Mouse (Mus musculus): ENCODE results near the gene Wdr95. TPM values are rescaled to one million over a fixed set of nuclear protein-coding genes. Genes with fewer than 3 reads are reported as not detected.
A peak's percentile ranks its signal among the peaks of the same experiment; 100 is the strongest.

Gene Wdr95
- total and polyA plus RNA-seq, 3 experiments: 0.29 TPM; not detected in 2

DNA sequence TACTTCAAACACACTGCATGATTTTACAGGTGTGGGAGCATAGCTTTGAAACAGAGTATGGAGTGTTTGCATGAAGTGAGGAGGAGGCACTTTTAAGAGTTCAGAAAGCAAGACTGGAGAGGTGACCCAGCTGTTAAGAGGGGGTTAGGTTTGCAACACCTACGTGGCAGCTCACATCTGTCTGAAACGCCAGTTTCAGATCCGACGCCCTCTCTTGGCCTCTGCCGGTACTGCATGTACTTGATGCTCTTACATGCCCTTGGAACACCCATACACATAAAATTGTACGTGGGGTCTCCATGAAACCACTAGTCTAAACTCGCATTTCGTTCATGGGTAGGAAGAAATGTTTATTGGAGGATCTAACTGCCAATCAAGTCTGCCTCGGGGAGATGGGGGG is 24.3 kb downstream of the Wdr95 start:
- TF ChIP-seq POLR2A (IDR thresholded peaks at IDR 0.05; ENCODE audit: insufficient read depth, low read depth, low read length) (no peak), CTCF (IDR thresholded peaks at IDR 0.05) (peak; percentile 38)
- H3K27me3 ChIP-seq (ENCODE audit: control insufficient read depth, insufficient read depth, low read length): no peaks in the 10 kb centered on the region
- H3K79me2 ChIP-seq (replicated peaks; ENCODE audit: control insufficient read depth, insufficient read depth, low read length): no peaks in the 10 kb centered on the region
- no peak overlapping the region for H3K4me3 ChIP-seq
- DNase-seq: no peak
- no peaks in the 10 kb centered on the region for H3K4me1 ChIP-seq (ENCODE audit: control insufficient read depth, insufficient read depth, low read length)
- 47% methylated on average over 9 of the region's 9 CpGs for WGBS
- H3K36me3 ChIP-seq (ENCODE audit: control insufficient read depth, insufficient read depth, low read length): no peaks in the 10 kb centered on the region
- H3K27ac ChIP-seq: no peak overlapping the region
- intact Hi-C loops (cut with DNase I): no loop called here
- no peak overlapping the region for H3K9ac ChIP-seq (ENCODE audit: low read depth, low read length)

DNA sequence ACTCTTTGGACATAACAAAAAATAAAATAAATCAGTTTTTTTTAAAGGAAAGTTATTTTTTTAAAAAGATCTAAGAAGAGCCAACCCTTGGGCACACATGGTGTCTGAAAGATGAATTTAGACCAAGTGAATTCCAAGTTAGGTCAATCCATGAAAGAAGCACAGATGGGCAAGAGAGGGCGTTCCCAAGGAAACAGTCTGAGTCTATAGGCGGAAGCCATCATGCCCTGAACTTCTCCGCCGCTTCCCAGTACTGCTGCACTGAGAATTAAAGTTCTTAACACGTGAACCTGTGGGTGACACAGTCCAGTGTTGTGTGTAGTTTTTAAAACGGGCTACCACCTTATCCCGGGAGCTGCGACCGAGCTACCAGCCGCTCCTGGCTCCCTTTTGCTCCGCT is 24.9 kb downstream of the Wdr95 start:
- H3K79me2 ChIP-seq (replicated peaks; ENCODE audit: control insufficient read depth, insufficient read depth, low read length): no peaks in the 10 kb centered on the region
- H3K36me3 ChIP-seq (ENCODE audit: control insufficient read depth, insufficient read depth, low read length): no peaks in the 10 kb centered on the region
- no peak overlapping the region for H3K4me3 ChIP-seq
- 94% methylated on average over 11 of the region's 11 CpGs for WGBS
- intact Hi-C loops (cut with DNase I): no loop called here
- H3K4me1 ChIP-seq (ENCODE audit: control insufficient read depth, insufficient read depth, low read length): no peaks in the 10 kb centered on the region
- no peak overlapping the region for H3K9ac ChIP-seq (ENCODE audit: low read depth, low read length)
- H3K27me3 ChIP-seq (ENCODE audit: control insufficient read depth, insufficient read depth, low read length): no peaks in the 10 kb centered on the region
- TF ChIP-seq POLR2A (IDR thresholded peaks at IDR 0.05; ENCODE audit: insufficient read depth, low read depth, low read length): no peak
- TF ChIP-seq CTCF (IDR thresholded peaks at IDR 0.05): no peak
- TF ChIP-seq EP300 (IDR thresholded peaks at IDR 0.05; ENCODE audit: insufficient read depth, low read depth, low read length): no peak
- no peak for DNase-seq
- H3K27ac ChIP-seq: no peak overlapping the region

GRCm38 (mm10) chr5:149554397-149554796 is 25.9 kb downstream of the Wdr95 start:
- no peaks in the 10 kb centered on the region for H3K27me3 ChIP-seq (ENCODE audit: control insufficient read depth, insufficient read depth, low read length)
- H3K36me3 ChIP-seq (ENCODE audit: control insufficient read depth, insufficient read depth, low read length): no peaks in the 10 kb centered on the region
- no peak overlapping the region for H3K27ac ChIP-seq
- no peak overlapping the region for H3K4me3 ChIP-seq
- no peak for DNase-seq
- no peak overlapping the region for H3K9ac ChIP-seq (ENCODE audit: low read depth, low read length)
- no peaks in the 10 kb centered on the region for H3K79me2 ChIP-seq (replicated peaks; ENCODE audit: control insufficient read depth, insufficient read depth, low read length)
- no peak for TF ChIP-seq CTCF (IDR thresholded peaks at IDR 0.05)
- no peak for TF ChIP-seq POLR2A (IDR thresholded peaks at IDR 0.05; ENCODE audit: insufficient read depth, low read depth, low read length)
- no peak for TF ChIP-seq EP300 (IDR thresholded peaks at IDR 0.05; ENCODE audit: insufficient read depth, low read depth, low read length)
- intact Hi-C loops (cut with DNase I): no loop called here
- WGBS: 84% methylated on average over 8 of the region's 8 CpGs
- H3K4me1 ChIP-seq (ENCODE audit: control insufficient read depth, insufficient read depth, low read length): no peaks in the 10 kb centered on the region

GRCm38 (mm10) chr5:149560903-149561588 is 32.6 kb downstream of the Wdr95 start:
- Histone ChIP-seq H3K4me1 (ENCODE audit: control insufficient read depth, insufficient read depth, low read length) (no peaks in the 10 kb centered on the region), H3K27ac (no peak overlapping the region), H3K9ac (ENCODE audit: low read depth, low read length) (no peak overlapping the region), H3K27me3 (ENCODE audit: control insufficient read depth, insufficient read depth, low read length) (no peaks in the 10 kb centered on the region), H3K79me2 (replicated peaks; ENCODE audit: control insufficient read depth, insufficient read depth, low read length) (no peaks in the 10 kb centered on the region), H3K4me3 (no peak overlapping the region), H3K36me3 (ENCODE audit: control insufficient read depth, insufficient read depth, low read length) (no peaks in the 10 kb centered on the region)
- 57% methylated on average over 11 of the region's 11 CpGs for WGBS
- intact Hi-C loops (cut with DNase I): no loop called here
- no peak for DNase-seq
- TF ChIP-seq CTCF (IDR thresholded peaks at IDR 0.05) (no peak), EP300 (IDR thresholded peaks at IDR 0.05; ENCODE audit: insufficient read depth, low read depth, low read length) (no peak), POLR2A (IDR thresholded peaks at IDR 0.05; ENCODE audit: insufficient read depth, low read depth, low read length) (no peak)

DNA sequence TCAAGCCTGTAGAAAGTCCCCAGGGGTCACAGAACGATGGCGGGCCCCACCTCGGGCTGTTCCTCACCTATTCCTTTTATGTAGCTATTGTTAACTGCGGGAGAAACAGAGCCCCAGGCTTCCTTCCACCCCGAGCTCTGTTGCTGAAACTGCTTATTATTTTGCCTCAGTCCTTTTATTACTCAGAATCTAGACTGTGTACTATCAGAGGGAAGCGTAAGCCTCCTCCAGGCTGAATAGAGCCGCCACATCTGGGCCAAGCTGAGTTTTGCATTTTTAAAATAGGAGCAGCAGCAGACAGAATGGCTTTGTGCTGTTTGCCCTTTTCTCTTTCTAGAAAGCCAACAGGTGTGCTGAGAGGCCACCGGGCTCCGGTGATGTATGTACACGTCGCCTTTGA is 37.5 kb downstream of the Wdr95 start:
- intact Hi-C loops (cut with DNase I): no loop called here

DNA sequence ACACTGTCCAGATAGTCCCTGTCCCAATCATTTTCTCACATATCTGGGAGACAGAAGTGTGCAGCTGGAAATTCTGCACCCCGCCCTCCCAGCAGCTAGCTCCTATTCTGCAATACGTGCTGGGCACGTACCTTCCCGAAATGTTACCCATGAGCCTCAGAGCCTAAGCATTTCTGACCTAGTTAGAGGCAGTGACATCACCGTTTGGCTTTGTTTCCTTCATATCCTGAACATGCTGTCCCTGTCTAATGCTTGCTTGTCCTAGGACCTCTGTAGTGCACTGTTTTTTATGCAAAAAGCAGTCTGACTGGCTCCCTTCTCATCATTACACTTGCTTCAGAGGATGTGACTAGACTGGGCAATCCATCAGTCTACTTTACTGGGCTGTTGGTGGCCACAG is 38.5 kb downstream of the Wdr95 start:
- no peaks in the 10 kb centered on the region for H3K36me3 ChIP-seq (ENCODE audit: control insufficient read depth, insufficient read depth, low read length)
- intact Hi-C loops (cut with DNase I): no loop called here

More for the DNA sequence above, 37.5 kb downstream of the Wdr95 start:
- no peaks in the 10 kb centered on the region for H3K36me3 ChIP-seq (ENCODE audit: control insufficient read depth, insufficient read depth, low read length)
- WGBS: 68% methylated on average over 11 of the region's 11 CpGs
- no peaks in the 10 kb centered on the region for H3K27me3 ChIP-seq (ENCODE audit: control insufficient read depth, insufficient read depth, low read length)
- no peak for DNase-seq
- no peaks in the 10 kb centered on the region for H3K79me2 ChIP-seq (replicated peaks; ENCODE audit: control insufficient read depth, insufficient read depth, low read length)
- TF ChIP-seq CTCF (IDR thresholded peaks at IDR 0.05) (no peak), POLR2A (IDR thresholded peaks at IDR 0.05; ENCODE audit: insufficient read depth, low read depth, low read length) (no peak), EP300 (IDR thresholded peaks at IDR 0.05; ENCODE audit: insufficient read depth, low read depth, low read length) (no peak)
- H3K4me1 ChIP-seq (ENCODE audit: control insufficient read depth, insufficient read depth, low read length): peaks cover 2% of the 10 kb centered on the region; the same call in 1 of the 2 replicates
- no peak overlapping the region for H3K9ac ChIP-seq (ENCODE audit: low read depth, low read length)
- H3K27ac ChIP-seq: no peak overlapping the region
- H3K4me3 ChIP-seq: no peak overlapping the region

More for the DNA sequence above, 38.5 kb downstream of the Wdr95 start:
- peak; percentile 67; the same call in 1 of the 2 replicates for TF ChIP-seq EP300 (IDR thresholded peaks at IDR 0.05; ENCODE audit: insufficient read depth, low read depth, low read length)
- no peak for TF ChIP-seq CTCF (IDR thresholded peaks at IDR 0.05)
- no peak for TF ChIP-seq POLR2A (IDR thresholded peaks at IDR 0.05; ENCODE audit: insufficient read depth, low read depth, low read length)
- Histone ChIP-seq H3K9ac (ENCODE audit: low read depth, low read length) (no peak overlapping the region), H3K27ac (peak overlapping the region; percentile 3; the same call in 1 of the 2 replicates), H3K4me1 (ENCODE audit: control insufficient read depth, insufficient read depth, low read length) (peaks cover 2% of the 10 kb centered on the region; the same call in 1 of the 2 replicates), H3K27me3 (ENCODE audit: control insufficient read depth, insufficient read depth, low read length) (no peaks in the 10 kb centered on the region), H3K79me2 (replicated peaks; ENCODE audit: control insufficient read depth, insufficient read depth, low read length) (no peaks in the 10 kb centered on the region), H3K4me3 (no peak overlapping the region)
- peak; percentile 43 to 62 for DNase-seq
- WGBS: 39% methylated on average over 5 of the region's 5 CpGs

Data from heart, adult 2 months (tissue).